Mouse (Mus musculus): Measurements from ENCODE around the gene H2-Q4.
"Not testable (repeated sequence)": the region's sequence is repeated elsewhere in the genome, so short reads cannot be mapped to it uniquely, and the experiment has no call there.

H2-Q4 gene

DNA sequence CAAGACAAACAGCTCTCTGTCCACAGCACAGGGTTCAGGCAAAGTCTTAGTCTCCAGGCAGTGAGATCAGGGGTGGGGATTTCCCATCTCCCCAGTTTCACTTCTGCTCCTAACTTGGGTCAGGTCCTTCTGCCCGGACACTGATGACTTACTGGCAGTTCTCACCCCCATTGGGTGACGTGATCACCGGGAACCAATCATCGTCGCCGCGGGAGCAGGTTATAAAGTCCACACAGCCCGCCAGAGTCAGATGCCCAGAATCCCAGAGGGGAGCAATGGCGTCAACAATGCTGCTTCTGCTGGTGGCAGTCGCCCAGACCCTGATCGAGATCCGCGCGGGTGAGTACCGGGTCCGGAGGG lies at the start of gene H2-Q4:
H2-Q4 (plus strand) TSS at position 249 of the 360 bp plus-strand sequence.
- in situ Hi-C loops (cut with MboI, MseI): loop anchor here (25.0 kb wide), 1 partner anchor 1392 kb away; no protein-coding TSS in a partner anchor

DNA sequence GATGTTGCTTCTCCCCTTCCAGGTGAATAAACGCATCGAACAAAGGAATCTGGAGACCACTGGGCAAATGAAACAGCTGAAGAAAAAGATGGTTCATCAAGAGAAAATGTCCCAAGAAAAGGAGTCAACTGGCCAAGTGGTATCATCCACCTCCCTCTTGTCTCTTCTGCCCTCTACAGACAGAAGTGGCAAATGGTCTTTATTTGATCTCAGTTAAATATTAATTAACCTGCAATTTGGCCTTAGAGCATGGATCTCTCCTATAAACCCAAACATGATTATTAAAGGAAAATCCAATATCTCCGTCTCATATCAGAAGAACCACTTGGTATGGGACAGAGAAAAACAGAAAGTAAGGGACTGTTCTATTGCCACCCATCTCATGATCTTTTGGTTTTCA lies 49.7 kb upstream of the H2-Q4 start:
- in situ Hi-C loops (cut with MboI, MseI): loop anchor here (10.0 kb wide), 1 partner anchor 125 kb away; no protein-coding TSS in a partner anchor

DNA sequence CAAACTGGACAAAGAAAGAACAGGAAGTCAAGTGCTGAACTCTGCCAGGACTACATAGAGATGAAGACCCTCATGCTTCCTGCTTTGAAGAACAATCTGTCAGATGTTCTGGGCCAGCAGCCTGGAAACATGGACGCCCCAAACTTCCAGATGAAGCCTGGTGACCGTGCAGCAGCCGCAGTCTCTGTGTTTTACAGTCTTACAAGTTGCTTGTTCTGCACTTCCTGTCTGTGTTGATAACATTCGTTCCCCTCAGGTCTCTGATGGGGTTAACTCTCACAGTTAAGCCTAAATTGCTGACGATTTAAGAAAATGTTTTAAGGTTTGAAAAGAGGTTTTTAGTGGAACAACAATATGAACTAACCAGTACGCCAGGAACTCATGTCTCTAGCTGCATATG lies 47.9 kb upstream of the H2-Q4 start:
- in situ Hi-C loops (cut with MboI, MseI): loop anchor here (10.0 kb wide), 1 partner anchor 123 kb away; no protein-coding TSS in a partner anchor

DNA sequence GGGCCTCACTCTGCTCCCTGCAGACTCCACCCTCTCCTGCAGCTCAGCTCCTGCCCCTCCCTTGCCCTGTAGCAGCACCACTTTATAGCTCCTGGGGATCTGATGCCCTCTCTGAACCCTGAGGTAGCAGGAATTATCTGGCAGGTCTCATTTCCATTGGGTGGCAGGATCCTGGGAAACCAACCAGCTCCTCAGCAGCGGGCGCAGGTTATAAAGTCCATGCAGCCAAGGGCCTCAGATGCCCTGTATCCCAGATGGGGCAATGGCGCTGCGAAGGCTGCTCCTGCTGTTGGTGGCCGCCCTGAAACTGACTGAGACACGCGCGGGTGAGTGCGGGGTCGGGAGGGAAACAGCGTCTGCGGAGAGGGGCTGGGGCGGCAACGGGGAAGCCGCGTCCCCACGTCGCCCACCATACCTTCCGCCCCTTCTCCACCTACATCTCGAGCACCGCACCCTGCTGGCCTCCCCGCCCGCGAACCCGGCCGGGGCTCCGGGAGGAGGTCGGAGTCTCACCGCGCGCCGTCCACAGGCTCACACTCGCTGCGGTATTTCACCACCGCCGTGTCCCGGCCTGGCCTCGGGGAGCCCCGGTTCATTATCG lies 37.2 kb upstream of the H2-Q4 start, which contains the start of gene H2-Q2:
H2-Q2 (plus strand) TSS at position 172 of the 601 bp plus-strand sequence.
- in situ Hi-C loops (cut with MboI, MseI): no loop called here

DNA sequence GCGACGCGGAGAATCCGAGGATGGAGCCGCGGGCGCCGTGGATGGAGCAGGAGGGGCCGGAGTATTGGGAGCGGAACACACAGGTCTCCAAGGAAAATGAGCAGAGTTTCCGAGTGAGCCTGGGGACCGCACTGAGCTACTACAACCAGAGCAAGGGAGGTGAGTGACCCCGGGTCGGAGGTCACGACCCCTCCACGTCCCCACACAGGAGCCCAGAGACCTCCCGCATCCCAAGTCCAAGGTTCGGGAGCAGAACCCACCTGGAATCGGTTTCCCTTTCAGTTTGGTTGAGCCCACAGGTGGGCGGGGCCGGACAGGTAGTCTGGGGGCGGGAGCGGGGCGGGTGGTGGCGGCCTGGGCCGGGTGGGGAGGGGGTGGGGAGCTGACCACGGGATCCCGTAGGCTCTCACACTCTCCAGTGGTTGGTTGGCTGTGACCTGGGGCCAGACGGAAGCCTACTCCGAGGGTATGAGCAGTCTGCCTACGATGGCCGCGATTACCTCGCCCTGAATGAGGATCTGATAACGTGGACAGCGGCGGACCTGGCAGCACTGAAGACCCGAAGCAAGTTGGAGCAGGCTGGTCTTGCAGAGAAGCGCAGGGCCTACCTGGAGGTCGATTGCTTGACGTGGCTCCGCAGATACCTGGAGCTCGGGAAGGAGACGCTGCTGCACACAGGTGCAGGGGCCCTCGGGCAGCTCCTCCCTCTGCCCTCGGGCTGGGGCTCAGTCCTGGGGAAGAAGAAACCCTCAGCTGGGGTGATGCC lies 36.5 kb upstream of the H2-Q4 start:
- in situ Hi-C loops (cut with MboI, MseI): no loop called here

DNA sequence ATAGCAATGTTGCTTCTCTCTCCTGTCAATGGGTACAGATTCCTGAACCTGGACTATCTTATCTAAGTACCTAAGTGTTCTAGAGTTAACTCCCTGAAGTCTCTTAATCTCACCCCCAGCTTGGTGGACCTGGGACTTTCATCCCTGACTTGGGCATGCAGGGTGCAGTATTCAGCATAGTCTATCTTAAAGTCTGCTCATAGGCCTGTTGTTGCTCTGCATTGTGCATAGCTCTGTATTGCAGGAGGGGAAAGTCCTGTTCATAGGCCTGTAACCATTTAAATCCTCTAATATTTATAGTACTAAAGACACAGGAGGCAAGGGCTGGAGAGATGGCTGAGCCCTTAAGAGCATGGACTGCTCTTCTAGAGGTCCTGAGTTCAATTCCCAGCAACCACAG lies 31.8 kb upstream of the H2-Q4 start:
- in situ Hi-C loops (cut with MboI, MseI): not testable (repeated sequence)

DNA sequence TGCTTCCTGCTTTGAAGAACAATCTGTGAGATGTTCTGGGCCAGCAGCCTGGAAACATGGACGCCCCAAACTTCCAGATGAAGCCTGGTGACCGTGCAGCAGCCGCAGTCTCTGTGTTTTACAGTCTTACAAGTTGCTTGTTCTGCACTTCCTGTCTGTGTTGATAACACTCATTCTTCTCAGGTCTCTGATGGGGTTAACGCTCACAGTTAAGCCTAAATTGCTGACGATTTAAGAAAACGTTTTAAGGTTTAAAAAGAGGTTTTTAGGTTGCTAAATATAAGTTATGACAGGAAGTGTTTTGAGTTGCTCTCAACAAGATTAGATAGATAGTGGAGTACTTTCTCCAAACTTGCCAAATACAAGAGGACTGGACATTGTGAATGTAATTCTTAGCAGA lies 26.1 kb upstream of the H2-Q4 start:
- in situ Hi-C loops (cut with MboI, MseI): not testable (repeated sequence)

DNA sequence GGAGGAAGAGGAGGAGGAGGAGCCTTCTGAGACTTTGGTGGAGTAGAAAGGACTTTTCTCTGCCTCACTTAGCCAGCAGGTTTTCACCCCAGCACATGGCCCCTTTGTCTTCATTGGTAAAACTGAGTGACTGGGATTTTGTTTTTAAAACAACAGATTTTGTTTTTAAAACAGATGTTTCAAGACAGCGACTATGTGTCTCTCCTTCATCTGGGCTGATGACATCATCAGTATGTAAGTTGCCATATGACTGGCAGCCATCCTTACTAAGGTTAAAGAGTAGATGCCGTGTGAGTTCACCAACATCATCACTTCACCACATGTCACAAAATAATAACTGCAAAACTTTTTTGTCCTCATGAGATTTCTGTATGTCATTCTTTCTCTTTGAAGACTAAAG lies 25.3 kb upstream of the H2-Q4 start:
- in situ Hi-C loops (cut with MboI, MseI): no loop called here

DNA sequence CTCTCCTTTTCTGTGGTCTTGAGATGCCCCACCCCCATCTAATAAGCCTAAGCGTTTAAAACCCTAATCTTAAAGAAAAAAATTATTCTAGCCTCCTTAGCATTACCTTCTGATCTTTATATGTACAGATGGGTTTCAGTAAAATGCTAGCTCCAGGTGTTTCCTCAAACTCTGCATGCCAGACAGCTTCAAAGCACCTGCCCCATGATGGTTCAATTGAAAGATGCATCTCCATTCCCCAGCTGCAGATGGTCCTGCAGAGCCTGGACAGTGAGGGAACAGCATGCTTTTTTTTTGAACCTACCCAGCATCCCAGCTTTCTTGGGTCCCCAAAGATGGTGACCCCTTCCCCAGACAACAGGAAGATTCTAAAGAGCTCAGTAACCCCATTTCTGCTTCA lies 22.3 kb upstream of the H2-Q4 start:
- in situ Hi-C loops (cut with MboI, MseI): no loop called here

DNA sequence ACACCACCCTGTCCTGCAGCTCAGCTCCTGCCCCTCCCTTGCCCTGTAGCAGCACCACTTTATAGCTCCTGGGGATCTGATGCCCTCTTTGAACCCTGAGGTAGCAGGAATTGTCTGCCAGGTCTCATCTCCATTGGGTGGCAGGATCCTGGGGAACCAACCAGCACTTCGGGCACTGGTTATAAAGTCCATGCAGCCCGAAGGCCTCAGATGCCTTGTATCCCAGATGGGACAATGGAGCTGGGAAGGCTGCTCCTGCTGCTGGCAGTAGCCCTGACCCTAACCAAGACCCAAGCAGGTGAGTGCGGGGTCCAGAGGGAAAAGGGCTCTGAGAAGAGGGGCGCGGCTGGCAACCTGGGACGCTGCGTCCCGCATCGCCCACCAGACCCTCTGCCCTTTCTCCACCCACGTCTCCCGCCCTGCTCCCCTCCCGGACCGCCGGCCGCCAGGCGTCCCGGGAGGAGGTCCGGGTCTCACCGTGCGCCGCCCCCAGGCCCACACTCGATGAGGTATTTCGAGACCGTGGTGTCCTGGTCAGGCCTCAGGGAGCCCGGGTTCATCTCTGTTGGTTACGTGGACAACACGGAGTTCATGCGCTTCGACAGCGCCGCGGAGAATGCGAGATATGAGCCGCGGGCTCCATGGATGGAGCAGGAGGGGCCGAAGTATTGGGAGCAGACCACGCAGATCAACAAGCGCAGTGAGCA lies 20.5 kb upstream of the H2-Q4 start:
- in situ Hi-C loops (cut with MboI, MseI): no loop called here

DNA sequence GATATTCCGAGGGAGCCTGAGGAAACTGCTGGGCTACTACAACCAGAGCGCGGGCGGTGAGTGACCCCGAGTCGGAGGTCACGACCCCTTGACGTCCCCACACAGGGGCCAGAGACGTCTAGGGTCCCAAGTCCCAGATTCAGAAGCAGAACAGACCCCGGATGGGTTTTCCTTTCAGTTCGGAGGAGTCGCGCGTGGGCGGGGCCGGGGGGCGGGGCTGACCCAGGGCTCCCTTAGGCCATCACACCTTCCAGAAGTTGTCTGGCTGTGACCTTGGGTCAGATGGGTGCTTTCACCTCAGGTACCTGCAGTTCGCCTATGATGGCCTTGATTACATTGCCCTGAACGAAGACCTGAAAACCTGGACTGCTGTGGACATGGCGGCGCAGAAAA lies 20.0 kb upstream of the H2-Q4 start:
- in situ Hi-C loops (cut with MboI, MseI): no loop called here

DNA sequence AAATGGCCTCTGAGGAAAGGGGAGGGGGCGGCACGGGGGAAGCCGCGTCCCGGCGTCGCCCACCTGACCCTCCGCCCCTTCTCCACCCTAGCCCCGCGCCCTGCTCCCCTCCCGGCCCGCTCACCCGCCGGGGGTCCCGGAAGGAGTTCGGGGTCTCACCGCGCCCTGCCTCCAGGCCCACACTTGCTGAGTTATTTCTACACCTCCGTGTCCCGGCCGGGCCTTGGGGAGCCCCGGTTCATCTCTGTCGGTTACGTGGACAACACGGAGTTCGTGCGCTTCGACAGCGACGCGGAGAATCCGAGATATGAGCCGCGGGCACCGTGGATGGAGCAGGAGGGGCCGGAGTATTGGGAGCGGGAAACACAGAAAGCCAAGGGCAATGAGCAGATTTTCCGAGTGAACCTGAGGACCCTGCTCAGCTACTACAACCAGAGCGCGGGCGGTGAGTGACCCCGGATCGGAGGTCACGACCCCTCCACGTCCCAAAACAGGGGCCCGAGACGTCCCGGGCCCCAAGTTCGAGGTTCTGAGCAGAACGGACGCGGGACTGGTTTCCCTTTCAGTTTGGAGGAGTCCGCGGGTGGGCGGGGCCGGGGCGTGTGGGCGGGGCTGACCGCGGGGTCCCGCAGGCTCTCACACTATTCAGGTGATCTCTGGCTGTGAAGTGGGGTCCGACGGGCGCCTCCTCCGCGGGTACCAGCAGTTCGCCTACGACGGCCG lies 473 bp downstream of the H2-Q4 start:
- in situ Hi-C loops (cut with MboI, MseI): loop anchor here (25.0 kb wide), 1 partner anchor 1393 kb away; no protein-coding TSS in a partner anchor

DNA sequence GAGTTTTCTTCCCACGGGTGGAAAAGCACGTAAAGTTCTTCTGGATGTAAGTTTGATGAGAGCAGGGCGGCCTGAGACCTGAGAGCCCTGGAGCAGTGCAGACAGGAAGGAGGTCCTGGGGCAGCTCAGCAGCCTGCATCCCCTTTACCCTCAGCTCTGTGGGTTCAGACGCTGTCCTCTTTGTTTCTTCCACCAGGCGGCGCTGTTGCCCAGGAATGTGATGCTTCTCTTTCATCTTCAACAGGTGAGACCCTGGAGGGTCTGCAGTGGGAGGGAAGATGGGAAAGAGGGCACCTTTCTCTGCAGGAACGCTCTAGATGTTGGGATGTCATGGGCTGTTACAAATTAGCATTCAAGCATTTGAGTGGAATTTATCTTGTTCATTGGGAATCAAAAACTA lies 10.4 kb downstream of the H2-Q4 start:
- in situ Hi-C loops (cut with MboI, MseI): loop anchor here (25.0 kb wide), 1 partner anchor 1402 kb away; no protein-coding TSS in a partner anchor

DNA sequence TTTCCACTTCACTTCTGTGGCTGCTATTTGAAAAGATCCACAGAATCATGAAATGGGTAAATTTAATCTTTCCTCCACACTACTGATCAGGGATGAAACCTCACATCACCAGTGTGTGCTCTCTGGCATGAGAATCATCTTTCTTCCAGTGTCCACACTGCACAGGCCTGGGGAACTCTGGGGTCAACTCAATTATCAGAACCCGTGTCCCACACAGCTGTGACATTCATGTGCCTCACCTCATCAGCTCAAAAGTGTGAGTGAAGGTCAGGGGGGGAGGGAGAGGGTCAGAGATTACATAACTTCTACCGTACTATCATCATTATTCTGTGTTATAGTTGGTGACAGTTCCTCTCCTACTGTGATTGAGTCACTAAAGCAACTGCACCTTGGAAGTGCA lies 13.3 kb downstream of the H2-Q4 start:
- in situ Hi-C loops (cut with MboI, MseI): loop anchor here (25.0 kb wide), 1 partner anchor 1405 kb away; no protein-coding TSS in a partner anchor

DNA sequence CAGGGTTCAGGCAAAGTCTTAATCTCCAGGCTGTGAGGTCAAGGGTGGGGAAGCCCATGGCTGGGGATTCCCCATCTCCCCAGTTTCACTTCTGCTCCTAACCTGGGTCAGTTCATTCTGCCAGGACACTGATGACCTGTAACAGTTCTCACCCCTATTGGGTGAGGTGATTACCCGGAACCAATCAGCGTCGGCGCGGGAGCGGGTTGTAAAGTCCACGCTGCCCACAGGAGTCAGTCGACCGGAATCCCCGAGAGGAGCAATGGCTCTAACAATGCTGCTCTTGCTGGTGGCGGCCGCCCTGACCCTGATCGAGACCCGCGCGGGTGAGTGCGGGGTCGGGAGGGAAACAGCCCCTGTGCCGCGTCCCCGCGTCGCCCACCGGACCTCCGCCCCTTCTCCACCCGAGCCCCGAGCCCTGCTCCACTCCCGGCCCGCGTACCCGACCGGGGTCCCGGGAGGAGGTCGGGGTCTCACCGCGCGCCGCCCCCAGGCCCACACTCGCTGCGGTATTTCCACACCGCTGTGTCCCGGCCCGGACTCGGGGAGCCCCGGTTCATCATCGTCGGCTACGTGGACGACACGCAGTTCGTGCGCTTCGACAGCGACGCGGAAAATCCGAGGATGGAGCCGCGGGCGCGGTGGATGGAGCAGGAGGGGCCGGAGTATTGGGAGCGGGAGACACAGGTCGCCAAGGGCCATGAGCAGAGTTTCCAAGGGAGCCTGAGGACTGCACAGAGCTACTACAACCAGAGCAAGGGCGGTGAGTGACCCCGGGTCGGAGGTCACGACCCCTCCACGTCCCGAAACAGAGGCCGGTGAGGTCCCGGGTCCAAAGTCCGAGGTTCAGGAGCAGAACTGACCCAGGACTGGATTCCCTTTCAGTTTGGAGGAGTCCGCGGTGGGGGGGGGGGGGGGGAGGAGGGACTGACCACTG lies 14.7 kb downstream of the H2-Q4 start:
- in situ Hi-C loops (cut with MboI, MseI): loop anchor here (25.0 kb wide), 1 partner anchor 1407 kb away; no protein-coding TSS in a partner anchor

DNA sequence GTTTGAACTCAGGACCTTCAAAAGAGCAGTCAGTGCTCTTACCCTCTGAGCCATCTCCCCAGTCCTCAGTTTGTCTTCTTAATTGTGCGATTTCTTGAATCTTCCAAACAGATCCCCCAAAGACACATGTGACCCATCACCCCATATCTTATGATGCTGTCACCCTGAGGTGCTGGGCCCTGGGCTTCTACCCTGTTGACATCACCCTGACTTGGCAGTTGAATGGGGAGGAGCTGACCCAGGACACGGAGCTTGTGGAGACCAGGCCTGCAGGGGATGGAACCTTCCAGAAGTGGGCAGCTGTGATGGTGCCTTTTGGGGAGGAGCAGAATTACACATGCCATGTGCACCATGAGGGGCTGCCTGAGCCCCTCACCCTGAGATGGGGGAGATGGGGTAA lies 17.5 kb downstream of the H2-Q4 start:
- in situ Hi-C loops (cut with MboI, MseI): loop anchor here (5.0 to 25.0 kb wide), 2 partner anchors 45 to 1410 kb away; no protein-coding TSS in a partner anchor

DNA sequence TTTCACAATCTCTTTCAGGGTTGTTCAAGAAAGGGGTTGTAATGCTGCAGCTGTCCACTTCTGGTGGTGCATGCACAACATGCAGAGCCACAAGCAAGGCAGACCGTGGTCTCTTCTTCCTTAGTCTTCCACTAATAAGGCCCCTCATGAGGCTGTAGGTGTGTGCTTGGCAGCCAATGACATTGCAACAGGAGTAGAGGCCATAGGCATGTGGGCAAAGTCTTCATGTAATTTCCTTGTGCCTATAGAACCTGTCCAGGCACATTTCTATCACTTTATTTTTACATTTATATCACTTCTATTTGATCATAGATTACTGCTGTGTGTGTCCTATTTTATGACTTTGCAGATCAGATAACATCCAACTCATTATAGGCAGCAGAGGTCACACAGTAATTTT lies 33.6 kb downstream of the H2-Q4 start:
- in situ Hi-C loops (cut with MboI, MseI): not testable (repeated sequence)

DNA sequence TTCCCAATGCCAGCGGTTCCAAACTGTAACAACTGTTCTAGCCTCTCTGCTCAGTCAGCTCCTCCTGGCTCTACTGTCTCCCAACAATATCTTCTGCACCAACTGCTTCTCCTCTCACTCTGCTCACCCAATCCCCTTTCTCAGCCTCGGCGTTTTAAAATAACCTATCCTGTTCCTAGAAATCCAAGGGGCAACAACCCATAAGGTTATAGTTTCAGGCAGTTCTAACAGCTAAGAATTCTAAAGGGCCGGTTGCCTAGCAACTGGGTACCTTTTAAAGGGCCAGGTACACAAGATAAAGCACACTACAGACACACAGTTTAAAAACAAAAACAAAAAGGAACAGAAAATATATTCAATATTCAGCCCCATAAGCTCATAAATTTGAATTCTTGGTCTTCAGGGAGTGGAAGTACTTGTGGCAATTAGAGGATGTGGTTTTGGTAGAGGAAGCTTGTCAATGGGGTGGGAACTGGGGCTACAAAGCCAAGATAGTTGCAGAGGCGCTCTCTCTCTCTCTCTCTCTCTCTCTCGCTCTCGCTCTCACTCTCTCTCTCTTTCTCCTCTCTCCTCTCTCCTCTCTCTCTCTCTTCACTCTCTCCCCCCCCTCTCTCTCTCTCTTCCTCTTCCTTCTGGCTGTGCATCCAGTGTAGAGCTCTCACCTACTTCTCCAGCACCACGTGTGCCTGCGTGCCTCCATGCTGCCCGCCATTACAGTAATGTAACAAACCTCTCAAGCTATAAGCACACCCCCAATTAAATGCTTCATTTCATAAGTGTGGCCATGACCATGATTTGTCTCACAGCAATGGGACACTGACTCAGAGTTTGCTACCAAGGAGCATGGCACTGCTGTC lies 36.1 kb downstream of the H2-Q4 start:
- in situ Hi-C loops (cut with MboI, MseI): not testable (repeated sequence)

DNA sequence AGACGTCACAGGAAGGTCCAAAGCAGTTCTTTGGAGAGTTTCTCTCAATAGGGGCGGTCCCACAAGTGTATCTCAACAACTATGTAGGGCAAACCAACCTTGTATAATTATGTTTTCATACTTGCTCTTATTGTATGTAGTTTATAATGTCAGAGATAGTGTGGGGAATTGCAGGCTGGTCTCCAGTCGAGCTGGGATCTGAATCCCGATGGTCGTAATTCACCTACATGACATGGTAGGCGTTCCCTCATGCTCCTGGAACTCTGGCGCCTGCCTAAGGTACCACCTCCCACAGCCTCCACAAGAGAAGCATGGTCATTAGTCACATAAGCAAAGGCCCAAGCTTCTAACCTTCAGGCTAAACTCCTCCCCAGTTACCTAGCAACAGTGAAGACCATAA lies 39.4 kb downstream of the H2-Q4 start:
- in situ Hi-C loops (cut with MboI, MseI): no loop called here
